Mouse (Mus musculus) common myeloid progenitor, adult 5-6 weeks (primary cell): ENCODE measurements at regions not wholly inside any gene's neighbourhood (a gene's known extent, or its start where the extent isn't known, plus 50 kb on each side); places are given as distances from the start of the nearest gene placed in this dataset.

Source experiments
- ATAC-seq: replicated peaks from 2 replicates; pipeline ENCODE4 v1.8.0; 2016; ENCODE audit warnings: low read depth, mild to moderate bottlenecking, moderate TSS enrichment, inconsistent platforms; ENCODE audit not compliant: poor library complexity, severe bottlenecking

DNA sequence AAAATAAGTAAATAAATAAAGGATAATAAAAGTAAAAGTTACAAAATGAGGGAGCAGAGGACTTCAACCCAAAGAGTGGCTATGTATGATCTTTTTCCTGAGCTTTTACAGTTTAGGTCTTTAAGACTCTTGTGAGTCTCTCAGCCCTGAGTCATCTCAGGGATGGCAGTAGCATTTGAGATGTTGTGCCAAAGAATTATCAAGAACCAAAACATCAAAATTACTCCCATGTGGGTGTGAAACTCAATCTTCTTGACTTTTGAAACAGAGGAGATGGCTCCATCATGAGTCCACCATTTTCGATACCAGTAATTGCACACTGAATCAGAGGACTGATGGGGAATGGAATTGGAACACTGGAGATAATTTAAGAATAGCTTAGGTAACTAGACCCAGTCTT lies 174.0 kb upstream of the Egflam start:
- no peak for ATAC-seq

DNA sequence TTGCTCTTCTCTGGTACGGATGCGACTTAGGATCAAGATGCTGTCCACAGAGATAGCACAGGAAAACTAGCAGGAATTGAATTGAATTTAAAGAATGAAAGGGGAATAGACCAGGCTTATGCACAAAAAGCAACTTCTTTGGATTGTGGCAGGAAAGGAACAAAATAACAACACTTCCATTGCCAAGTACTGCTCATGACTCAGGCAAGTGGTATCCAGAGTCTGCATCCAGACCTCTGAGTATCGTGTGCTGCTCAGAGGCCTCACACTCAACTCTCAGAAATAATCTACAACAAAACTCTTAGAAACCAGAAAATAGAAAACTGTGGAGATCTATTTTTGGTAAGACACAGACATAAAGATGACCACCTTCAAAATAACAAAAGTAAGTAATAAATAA lies 176.1 kb upstream of the Egflam start:
- ATAC-seq: no peak

DNA sequence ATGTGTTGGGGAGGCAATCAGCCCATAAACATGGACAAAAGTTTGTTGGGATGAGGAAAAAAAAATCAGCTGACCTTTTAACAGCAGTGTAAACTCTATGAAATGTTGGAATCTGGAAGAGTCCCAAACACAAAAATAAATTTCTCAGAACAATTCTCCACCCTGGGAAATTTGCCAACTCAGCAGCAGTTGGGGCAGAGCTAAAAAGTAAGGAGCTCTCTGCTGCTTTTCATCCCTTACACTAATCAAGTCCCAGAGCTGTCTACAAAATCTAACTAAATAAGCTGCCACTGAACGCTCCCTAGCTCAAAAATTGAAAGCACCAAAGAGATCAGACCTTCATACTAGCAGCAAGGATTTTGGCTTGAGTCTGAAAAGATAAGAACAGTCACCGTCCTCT lies 176.6 kb upstream of the Egflam start:
- ATAC-seq: no peak

DNA sequence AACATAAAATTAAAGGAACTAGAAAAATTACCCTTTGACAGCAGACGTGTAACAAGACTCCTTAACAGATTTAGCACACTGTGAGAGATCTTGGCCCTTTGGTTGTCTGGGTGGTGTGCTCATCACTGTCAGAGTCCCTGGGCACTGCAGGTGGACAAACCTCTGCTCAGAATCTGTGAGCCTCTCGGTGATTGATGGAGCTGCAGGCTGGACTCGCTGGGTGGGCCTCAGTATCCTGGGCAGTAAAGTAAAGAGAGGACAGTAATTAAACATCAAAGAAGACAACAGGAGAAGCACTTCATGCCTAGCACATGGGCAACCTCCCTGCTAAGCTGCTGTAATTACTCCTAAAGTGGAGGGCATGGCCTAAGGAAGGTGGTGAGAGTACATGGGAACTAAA lies 180.2 kb upstream of the Egflam start:
- ATAC-seq: no peak

DNA sequence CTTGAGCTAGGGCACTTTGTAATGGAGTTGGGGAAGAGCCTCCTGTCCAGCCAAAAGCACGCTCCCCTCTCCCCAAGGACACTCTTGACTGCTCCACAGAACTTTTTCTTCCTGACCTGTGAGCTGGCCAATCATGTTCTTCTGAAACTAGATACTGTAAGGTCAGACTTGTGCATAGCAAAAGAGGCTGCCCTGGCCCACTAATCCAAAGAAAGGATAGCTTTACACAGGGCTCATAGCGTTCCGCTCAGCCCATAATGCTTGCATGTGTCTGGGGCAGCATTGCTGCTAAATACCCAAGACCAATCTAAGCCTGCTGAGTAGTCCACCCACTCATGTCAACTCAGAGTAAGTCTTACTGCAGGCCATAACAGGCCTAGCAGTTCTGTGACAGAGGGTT lies 189.0 kb upstream of the Egflam start:
- ATAC-seq: no peak

DNA sequence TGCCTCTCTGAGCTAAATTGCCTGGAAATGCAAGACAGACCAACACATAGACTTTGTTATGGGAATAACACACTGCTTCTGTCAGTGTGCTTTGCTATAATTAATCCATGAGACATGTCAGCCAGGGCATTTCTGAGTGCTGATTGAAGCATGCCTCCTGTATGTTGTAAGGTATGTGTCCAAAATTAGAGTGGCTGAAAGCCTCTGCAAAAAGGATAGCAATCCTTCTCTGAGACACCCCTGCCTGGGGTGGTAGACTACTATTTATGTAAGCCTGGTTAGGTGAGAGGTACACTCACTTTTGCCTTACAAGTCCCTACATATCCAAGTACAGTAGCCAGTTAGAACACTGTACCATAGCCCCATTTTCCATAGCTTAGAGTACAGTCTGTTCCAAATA lies 193.3 kb upstream of the Egflam start:
- ATAC-seq: no peak

DNA sequence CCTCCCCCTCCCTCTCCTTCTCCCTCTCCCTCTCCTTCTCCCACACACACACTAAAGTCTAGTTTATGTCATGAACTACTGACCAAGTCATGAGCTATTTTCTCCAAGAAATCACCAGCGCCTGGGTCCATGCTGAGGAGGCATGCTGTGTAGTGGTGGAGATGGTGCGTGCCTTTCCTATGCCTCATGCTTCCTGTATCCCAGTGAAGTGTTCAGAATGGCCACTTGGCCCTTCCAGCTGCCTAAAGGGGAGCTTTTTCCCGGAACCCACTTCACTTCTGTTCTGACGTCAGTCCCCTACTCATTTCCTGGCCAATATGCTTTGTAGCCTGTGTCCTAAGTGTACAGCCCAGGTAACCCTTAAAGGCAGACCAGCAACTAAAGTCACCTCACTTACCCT lies 199.1 kb upstream of the Egflam start:
- ATAC-seq: no peak

DNA sequence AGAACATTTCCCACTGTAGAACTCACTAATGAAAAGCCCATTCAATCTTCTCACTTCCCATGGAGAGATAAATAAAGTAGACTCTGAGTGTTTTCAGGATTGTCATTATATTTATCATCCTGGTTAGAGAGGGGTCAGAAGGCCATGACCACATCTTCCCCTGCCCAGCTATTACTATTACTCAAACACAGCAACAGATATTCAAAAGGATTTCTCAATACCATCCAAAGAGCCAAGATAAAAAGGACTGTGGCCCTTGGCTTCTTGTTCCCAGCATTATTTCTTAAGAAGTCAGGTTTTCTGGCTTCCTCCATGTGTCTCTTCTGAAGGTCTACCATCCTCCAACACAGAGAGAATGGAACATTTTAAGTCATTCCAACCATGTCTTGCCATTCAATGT lies 199.6 kb upstream of the Egflam start:
- no peak for ATAC-seq

DNA sequence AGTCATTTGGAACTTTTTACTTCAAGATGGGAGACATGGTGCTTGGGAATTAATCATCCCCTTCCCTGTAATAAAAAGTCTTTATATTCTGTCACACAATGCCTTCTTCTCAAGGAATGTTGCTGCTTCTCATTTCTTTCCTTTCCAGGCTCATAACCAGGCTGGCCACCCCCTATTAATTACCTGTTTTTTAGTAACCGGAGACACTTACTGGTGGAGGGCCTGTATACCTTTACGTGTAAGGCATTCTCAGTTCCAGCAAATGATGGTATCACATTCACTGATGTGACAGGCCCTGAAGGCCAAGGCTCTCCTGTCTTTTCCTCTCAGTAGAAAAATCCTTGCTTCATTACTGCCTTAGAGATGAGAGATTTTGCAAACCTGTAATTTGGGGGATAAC lies 203.3 kb upstream of the Egflam start:
- ATAC-seq: no peak

DNA sequence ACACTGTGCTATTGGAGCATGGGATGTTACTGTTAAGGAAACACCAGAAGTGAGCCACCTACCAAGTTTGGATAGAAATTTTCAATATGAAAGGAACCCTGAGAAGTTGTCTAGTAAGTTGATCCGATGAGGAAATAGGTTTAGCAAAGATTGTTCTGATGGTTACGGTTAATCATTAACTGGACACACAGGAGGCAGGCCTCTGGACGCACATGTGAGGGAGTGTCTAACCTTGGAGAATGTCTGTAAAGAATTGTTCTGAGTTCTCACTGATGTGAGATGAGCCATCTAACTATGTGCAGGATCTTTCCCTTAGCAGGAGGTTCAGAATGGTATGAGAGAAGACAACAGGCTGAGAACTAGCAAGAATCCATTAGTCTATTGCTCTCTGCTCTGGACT lies 205.8 kb upstream of the Gdnf start:
- no peak for ATAC-seq

DNA sequence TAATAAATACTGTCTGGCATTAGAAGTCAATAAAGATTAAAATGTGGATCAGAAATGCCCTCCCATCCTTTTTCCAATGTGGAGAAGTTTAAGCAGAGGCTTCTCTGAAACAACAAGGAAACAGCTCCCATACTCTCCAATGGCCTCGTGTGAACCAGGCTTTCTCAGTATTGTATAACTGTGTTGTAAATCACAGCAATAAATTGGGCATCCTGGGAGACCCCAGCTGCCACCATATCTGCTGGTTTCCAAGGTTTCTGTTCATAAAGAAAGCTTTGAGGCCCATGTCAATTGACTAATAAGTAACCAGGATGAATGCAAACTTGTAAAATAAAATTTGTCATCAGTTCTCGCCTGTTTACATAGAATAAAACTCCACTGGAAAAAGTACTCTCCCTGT lies 192.7 kb upstream of the Gdnf start:
- ATAC-seq: no peak

DNA sequence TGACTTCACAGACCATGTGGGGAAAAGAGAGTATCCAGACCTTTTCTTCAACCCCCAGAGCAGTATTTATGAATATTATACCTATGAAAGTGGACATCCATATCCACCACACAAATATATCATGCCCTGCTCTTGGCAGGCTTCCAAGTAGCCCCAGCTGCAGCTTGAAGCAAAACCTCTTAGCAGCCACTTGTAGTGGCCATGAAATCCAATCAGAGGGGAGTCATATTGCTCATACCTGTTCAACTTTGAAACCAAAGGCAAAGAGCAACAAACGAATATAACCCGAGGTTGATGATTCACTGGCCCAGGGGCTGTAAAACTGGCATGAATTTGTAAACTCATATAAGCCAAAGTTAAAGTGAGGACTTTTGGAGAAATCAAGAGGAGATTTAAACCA lies 187.6 kb upstream of the Gdnf start:
- ATAC-seq: no peak

DNA sequence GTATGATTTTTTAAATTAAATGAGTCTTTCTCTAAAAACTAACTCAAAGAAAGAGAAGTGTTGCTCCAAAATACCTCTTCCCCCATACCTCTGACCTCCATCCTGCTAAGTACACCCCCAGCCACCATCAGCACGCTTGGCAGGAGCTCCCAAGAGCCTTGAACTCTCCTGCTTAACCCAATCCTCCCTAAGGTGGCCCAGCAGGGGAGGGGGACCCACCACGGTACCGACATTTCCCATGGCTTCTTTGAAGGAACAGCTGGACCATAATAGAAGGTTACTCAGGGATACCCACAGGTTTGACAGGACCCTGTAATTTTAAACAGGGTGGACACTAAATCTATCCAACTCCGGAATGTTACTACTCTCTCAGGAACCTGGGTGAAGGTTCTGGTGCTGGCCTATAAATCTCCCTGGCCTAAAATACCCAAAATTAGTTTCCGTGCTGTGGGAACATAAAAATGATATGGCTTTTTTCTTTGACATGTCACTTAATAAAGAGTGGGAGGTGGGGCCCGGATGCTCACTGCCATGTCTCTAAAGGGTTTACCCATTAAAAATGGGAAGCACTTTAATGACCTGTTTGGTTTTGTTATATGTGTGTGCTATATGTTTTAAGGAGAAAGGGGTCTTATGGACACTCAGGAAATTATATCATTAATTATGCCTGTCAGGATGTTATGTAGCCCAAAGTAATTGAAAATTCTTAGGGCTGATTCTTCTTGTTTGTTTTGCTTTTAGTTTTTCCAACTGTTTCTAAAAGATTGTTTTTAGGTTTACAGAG lies 185.8 kb upstream of the Gdnf start:
- no peak for ATAC-seq

DNA sequence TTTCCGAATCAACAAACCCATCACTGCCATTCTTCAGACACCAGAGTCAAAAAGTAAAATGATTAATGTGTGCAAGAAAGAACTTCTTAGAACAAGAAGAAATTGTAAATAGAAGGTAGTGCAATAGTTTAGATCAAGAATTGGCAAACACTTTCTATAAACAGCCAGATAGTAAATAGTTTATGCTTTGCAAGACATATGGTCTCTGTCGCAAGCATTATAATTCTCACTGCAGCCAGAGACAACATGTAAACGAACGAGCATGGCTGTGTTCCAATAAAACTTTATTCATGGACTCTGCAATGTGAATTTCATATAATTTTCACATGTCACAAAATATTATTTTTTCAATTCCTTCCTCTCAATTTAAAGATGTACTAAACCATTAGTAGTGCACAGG lies 180.8 kb upstream of the Gdnf start:
- no peak for ATAC-seq

DNA sequence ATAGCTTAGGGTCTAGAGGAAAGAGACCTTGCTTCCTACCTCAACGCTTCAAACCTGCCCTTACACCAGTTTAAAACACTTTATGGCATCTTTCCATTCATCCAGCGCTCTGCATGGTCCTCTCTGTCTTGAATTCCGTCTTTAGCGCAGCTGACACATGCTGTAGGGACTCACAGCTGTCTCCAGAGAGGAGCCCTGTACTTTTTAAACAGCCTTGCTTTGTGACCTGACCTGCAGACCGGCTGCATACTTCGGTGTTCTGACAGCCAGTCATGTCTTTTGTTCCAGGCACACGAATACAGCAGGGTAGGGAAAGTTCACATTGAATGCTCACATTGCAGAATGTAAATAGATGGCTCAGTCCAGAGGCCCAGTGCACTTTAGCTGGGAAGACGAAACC lies 175.4 kb upstream of the Gdnf start:
- ATAC-seq: no peak

DNA sequence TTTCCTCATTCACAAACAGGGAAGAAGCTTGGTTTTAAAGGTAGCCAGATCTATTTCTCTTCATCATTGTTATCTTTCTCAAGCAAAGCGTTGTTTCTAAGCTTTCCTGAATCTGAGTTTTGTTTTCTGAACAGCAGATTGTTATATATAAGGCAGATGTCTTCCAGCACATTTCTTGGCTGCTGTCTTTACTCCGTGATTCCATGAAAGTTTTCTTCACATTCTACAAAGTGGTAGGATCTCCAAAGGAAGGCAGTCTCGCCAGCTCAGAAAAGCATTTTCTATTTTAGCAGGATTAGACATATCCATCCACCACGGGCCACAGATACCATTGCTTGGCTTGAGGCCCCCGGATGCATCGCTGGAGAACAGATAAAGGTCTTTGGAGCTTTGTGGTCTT lies 171.2 kb upstream of the Gdnf start:
- ATAC-seq: no peak

DNA sequence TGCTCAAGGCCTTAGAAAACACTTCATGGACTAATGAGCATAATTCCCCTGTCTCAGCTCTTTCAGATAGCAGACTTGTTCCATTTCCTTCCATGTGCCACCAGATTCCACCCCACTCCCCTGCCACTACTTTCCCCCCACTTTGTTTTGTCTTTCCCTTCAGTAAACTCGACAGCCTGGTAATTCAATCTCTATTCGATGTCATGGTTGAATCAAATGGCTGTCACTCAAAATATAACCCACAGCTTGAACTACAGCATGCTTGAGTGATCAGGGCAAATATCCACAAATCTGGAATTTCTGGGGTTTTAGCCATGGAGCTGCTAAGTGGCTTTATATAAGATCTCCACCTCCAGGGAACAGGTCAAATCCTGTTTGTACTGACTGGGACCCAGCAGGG lies 168.6 kb upstream of the Gdnf start:
- no peak for ATAC-seq

DNA sequence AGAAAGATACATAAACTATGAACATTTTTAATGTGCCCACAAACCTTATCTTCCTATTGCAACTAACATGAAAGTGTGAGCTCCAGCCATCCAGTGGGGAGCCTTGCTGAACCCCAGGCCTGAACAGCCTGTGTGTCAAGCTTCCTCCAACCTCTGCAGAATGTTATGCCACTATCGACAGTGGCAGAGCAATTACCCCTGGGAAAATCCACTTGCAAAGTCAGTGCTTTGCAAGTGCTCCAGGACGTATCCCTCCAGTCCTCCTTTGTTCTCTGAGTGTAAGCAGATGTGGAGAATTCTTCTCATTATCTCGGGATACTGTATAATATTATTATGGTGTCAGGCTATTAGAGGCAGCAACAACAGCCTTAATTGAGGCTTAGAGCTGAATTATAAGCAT lies 159.9 kb upstream of the Gdnf start:
- ATAC-seq: no peak

DNA sequence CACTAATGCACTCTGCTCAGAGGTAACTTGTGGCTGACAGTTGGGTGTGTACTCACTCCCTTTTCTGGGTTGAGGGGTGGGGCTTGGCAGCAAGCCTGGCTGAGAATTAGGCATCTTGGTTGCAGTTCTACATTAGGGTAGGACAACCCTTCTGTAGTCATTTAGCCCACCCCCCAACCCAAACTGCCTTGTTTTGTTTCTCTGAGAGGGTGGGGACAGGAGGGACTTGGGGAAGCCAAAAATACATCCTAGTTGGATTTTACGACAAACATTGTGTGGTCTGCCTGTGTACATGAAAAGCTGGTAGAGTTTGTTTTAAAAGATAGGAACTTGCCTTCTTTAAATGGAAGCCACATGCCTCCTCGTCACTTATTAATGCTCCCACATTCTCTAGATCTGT lies 146.8 kb upstream of the Gdnf start:
- ATAC-seq: no peak

DNA sequence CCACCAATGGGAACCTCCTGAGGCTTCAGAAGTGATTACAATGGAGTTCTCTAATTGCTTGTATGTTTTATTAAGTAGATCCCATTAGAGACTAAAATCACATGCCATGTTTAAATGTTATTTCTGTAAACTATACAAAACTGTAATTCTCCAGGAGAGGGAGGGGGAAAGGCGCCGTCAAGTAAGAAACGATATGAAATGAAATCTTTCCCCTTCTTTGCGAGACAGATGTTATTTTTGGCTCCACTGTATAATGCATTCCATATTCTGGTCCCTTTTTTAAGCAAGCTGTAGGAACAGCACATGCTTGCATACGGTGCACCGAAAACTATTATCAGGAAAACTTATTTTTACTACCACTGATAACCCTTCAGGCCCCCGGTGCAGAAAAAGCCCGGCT lies 141.0 kb upstream of the Gdnf start:
- no peak for ATAC-seq

DNA sequence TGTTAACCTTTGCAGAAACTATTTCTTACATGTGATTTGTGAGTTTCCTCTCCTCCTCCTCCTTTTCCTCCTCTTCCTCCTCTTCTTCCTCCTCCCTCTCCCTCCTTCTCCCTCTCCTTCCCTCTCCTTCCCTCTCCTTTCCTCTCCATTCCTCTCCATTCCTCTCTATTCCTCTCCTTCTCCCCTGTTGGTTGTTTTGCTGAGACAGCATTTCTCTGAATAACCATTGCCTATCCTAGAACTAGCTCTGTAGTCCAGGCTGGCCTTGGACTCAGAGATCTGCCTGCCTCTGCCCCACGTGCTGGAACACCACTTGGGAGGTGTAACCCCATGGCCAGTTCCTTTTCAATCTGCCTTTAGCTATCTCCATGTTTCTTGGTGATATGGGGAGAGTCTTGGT lies 133.7 kb upstream of the Gdnf start:
- ATAC-seq: no peak

DNA sequence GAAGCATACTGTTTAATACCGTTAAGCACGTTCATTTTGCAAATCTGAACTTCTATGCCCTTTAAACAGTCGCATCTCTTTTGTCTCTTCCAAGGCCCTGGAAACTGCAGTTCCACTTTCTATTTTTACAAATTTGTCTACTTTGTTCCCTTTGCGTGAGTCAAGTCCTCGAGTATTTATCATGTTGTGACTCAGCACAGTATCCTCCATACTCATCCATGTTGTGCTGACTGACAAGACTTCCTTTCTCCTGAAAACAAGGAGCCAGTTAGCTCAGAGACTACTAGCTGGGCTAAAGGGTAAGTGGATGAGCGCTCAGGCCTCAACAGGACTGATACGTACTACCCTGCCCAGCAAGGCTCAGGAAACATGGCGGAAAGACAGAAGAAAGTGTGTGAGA lies 131.9 kb upstream of the Gdnf start:
- ATAC-seq: no peak

DNA sequence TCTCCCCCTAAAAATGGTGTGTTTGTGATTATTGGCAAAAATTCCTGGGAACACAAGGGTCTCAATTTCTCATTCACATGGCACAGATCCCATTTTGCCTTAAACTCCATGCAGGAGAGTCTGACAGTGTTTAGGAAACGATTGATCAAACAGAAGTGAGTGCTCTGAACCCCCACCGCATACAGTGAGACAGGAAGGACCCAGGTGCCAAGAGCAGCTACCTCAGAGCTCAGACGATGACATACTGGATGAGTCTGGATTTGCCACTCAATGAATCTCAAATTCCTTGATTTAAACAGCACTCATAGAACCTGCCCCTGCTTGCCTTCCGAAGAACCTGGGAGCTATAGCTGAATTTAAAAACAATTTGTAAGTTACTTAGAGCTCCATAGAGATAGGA lies 129.6 kb upstream of the Gdnf start:
- no peak for ATAC-seq
